Mouse (Mus musculus): ENCODE results near the gene Rnf34. TPM values are rescaled to one million over a fixed set of nuclear protein-coding genes. Genes with fewer than 3 reads are reported as not detected.

The Rnf34 gene
- polyA plus RNA-seq, 1 experiment, result 33.2 TPM

GRCm38 (mm10) chr5:122908001-122908400 lies 58.2 kb downstream of the Rnf34 start:
- H3K4me3 ChIP-seq (ENCODE audit: insufficient read depth, low read length), result no peak overlapping the region
- peaks cover 3% of the 10 kb centered on the region; the same call in 1 of the 2 replicates for H3K4me1 ChIP-seq (ENCODE audit: control insufficient read depth, insufficient read depth, low read length)
- TF ChIP-seq POLR2A (IDR thresholded peaks at IDR 0.05; ENCODE audit: borderline replicate concordance, low read depth, low read length) (no peak), CTCF (IDR thresholded peaks at IDR 0.05; ENCODE audit: low read depth, low read length) (no peak)
- H3K27ac ChIP-seq (ENCODE audit: insufficient read depth, low read depth, low read length), result no peak overlapping the region

- H3K4me3 ChIP-seq (ENCODE audit: insufficient read depth, low read length), result no peak overlapping the region
- H3K27ac ChIP-seq (ENCODE audit: insufficient read depth, low read depth, low read length), result no peak overlapping the region
- H3K4me1 ChIP-seq (ENCODE audit: control insufficient read depth, insufficient read depth, low read length), result no peaks in the 10 kb centered on the region
- TF ChIP-seq CTCF (IDR thresholded peaks at IDR 0.05; ENCODE audit: low read depth, low read length) (no peak), POLR2A (IDR thresholded peaks at IDR 0.05; ENCODE audit: borderline replicate concordance, low read depth, low read length) (no peak)
Observed at GRCm38 (mm10) chr5:122909481-122909880, 59.6 kb downstream of the Rnf34 start.

DNA sequence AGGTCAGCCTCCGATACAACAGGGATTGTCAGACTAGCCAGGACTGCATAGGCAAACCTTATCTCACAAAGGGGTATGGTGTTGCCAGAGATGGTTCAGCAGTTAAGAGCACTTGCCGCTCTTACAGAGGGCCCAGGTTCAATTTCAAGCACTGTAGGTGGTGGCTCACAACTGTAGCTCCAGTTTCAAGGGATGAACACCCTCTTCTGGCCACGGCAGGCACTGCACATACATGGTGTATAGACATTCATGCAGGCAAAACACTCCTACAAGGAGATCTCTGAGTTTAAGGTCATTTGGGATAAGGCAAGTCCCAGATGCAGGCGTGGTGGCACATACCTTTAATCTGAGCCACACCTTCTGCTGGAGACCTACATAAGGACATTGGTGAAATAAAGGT lies 63.0 kb downstream of the Rnf34 start:
- Histone ChIP-seq H3K4me1 (ENCODE audit: control insufficient read depth, insufficient read depth, low read length) (no peaks in the 10 kb centered on the region), H3K27ac (ENCODE audit: insufficient read depth, low read depth, low read length) (no peak overlapping the region), H3K4me3 (ENCODE audit: insufficient read depth, low read length) (no peak overlapping the region)
- no peak for TF ChIP-seq CTCF (IDR thresholded peaks at IDR 0.05; ENCODE audit: low read depth, low read length)
- no peak for TF ChIP-seq POLR2A (IDR thresholded peaks at IDR 0.05; ENCODE audit: borderline replicate concordance, low read depth, low read length)

GRCm38 (mm10) chr5:122916147-122916546 lies 66.3 kb downstream of the Rnf34 start:
- no peak overlapping the region for H3K4me3 ChIP-seq (ENCODE audit: insufficient read depth, low read length)
- no peak for TF ChIP-seq POLR2A (IDR thresholded peaks at IDR 0.05; ENCODE audit: borderline replicate concordance, low read depth, low read length)
- no peak overlapping the region for H3K27ac ChIP-seq (ENCODE audit: insufficient read depth, low read depth, low read length)
- no peaks in the 10 kb centered on the region for H3K4me1 ChIP-seq (ENCODE audit: control insufficient read depth, insufficient read depth, low read length)

DNA sequence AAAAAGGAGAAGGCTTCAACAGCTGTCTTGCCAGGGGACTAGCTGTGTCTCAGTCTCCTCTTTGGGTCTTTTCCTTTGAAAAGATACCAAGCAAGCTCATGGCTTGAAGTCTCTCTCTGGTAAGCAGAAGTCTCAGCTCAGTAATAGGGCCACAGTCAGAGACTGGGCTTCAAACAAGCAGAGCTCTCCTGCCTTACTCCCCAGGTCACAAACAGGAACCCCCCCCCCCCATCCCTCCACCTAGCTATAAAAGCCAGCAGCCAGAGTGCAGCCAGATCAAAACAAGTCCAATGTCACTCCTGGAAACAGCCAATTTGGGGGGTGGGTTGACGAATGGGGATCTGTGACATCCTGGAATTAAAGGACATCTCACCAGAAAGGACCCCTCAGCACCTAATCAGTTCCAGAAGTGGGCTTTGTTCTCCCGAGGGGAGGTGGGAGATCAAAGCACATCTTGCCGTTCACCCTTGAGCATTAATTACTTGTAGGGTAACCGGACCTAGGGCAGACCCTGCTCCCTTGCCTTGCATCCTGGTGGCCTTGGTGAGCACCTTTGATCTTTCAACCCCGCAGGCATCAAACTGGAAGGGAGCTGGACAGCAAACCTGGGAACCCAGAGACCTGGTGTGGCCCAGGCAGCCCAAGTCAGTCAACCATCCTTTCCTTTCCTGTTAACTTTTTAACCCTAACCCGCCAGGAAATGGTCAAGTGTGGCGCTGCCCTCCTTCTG lies 68.3 kb downstream of the Rnf34 start:
- H3K4me1 ChIP-seq (ENCODE audit: control insufficient read depth, insufficient read depth, low read length), result no peaks in the 10 kb centered on the region
- H3K27ac ChIP-seq (ENCODE audit: insufficient read depth, low read depth, low read length), result no peak overlapping the region
- no peak overlapping the region for H3K4me3 ChIP-seq (ENCODE audit: insufficient read depth, low read length)
- TF ChIP-seq POLR2A (IDR thresholded peaks at IDR 0.05; ENCODE audit: borderline replicate concordance, low read depth, low read length) (no peak), CTCF (IDR thresholded peaks at IDR 0.05; ENCODE audit: low read depth, low read length) (no peak)

DNA sequence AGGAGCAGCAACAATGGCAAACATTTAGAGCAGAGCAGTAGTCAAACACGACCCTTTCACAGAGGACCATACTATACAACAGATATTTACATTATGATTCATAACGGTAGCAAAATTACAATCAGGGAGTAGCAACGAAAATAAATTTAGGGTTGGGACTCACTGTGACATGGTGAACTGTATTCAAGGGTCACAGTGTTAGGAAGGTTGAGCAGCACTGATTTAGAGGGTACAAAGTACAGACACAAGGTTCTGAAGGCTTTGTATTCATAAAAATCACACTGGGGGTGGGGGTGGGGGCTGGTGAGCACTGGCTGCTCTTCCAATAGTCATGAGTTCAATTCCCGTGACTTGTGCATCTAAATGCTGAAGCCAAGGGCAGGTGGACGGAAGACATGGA lies 70.7 kb downstream of the Rnf34 start:
- H3K4me1 ChIP-seq (ENCODE audit: control insufficient read depth, insufficient read depth, low read length), result no peaks in the 10 kb centered on the region
- no peak overlapping the region for H3K4me3 ChIP-seq (ENCODE audit: insufficient read depth, low read length)
- no peak for TF ChIP-seq CTCF (IDR thresholded peaks at IDR 0.05; ENCODE audit: low read depth, low read length)
- TF ChIP-seq POLR2A (IDR thresholded peaks at IDR 0.05; ENCODE audit: borderline replicate concordance, low read depth, low read length), result no peak
- no peak overlapping the region for H3K27ac ChIP-seq (ENCODE audit: insufficient read depth, low read depth, low read length)

Other genes with a start within 250 kb of the Rnf34 start
- gene Ift81, start 235.5 kb upstream of the Rnf34 start, polyA plus RNA-seq (2012; ENCODE audit: insufficient read depth, insufficient read length, missing spikeins), result 7.7 and 8.5 TPM in 2 replicates
- gene P2rx7, start 206.1 kb upstream of the Rnf34 start, polyA plus RNA-seq (2012; ENCODE audit: insufficient read depth, insufficient read length, missing spikeins), result 78.0 and 80.3 TPM in 2 replicates
- 497 and 499 TPM in 2 replicates for gene P2rx4, start 142.5 kb upstream of the Rnf34 start, polyA plus RNA-seq (2012; ENCODE audit: insufficient read depth, insufficient read length, missing spikeins)
- gene Camkk2, start 70.6 kb upstream of the Rnf34 start, polyA plus RNA-seq (2012; ENCODE audit: insufficient read depth, insufficient read length, missing spikeins), result 65.3 and 69.5 TPM in 2 replicates
- gene Anapc5, start 28.7 kb upstream of the Rnf34 start, polyA plus RNA-seq (2012; ENCODE audit: insufficient read depth, insufficient read length, missing spikeins), result 170 and 221 TPM in 2 replicates
- gene Kdm2b, start 139.8 kb downstream of the Rnf34 start, polyA plus RNA-seq (2012; ENCODE audit: insufficient read depth, insufficient read length, missing spikeins), result 26.6 and 26.9 TPM in 2 replicates
- 59.9 and 68.5 TPM in 2 replicates for gene Orai1, start 165.0 kb downstream of the Rnf34 start, polyA plus RNA-seq (2012; ENCODE audit: insufficient read depth, insufficient read length, missing spikeins)
- not detected in 2 replicates for gene Morn3, start 197.0 kb downstream of the Rnf34 start, polyA plus RNA-seq (2012; ENCODE audit: insufficient read depth, insufficient read length, missing spikeins)
- gene Tmem120b, start 218.4 kb downstream of the Rnf34 start, polyA plus RNA-seq (2012; ENCODE audit: insufficient read depth, insufficient read length, missing spikeins), result 4.3 and 6.8 TPM in 2 replicates

All from bone marrow macrophage, adult 2 months (primary cell).